Mouse (Mus musculus): ENCODE results near the gene Tmem274.

The Tmem274 gene

DNA sequence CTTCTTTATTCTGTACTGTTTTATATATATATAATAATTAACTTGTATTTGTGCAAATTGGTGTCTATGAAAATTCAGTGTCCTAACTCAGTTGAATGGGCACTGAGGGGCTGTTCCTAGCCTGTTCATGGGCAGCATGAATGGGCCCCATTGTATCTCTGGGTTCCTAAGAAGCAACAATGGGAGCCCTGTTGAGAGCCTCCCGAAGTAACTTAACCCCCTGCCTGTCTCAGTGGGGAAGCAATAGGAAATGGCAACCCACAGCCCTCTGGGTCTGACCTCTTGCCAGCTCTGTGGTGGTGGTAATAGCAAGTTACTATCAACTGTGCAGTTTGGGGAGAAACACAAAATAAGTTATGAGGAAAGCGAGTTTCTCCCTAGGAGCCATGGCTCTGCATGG lies 19.4 kb downstream of the Tmem274 start:
- Histone ChIP-seq H3K27me3 (ENCODE audit: control insufficient read depth, insufficient read depth, low read length, poor library complexity, severe bottlenecking) (no peaks in the 10 kb centered on the region), H3K36me3 (ENCODE audit: control insufficient read depth, insufficient read depth, low read length, poor library complexity, severe bottlenecking) (peaks cover 13% of the 10 kb centered on the region)
- no peak for DNase-seq (ENCODE audit: low read depth, low spot score)

DNA sequence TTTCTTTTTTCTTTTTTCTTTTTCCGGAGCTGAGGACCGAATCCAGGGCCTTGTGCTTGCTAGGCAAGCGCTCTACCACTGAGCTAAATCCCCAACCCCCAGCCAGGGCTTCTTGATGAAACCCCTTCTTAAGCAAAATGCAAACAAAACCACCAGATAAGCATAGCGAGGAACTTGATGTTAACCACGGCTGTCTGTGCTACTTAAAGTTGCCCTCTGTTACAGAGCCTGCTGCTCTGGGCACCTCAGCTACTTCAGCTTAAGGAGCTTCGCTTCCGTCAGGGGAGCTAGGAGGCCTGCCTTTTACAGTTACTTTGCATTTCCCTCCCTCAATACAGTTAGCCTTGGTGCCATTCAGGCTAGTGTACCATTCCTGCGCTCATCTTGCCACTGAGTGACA lies 21.7 kb downstream of the Tmem274 start:
- Histone ChIP-seq H3K27me3 (ENCODE audit: control insufficient read depth, insufficient read depth, low read length, poor library complexity, severe bottlenecking) (no peaks in the 10 kb centered on the region), H3K36me3 (ENCODE audit: control insufficient read depth, insufficient read depth, low read length, poor library complexity, severe bottlenecking) (peaks cover 13% of the 10 kb centered on the region)
- DNase-seq (ENCODE audit: low read depth, low spot score), result no peak

DNA sequence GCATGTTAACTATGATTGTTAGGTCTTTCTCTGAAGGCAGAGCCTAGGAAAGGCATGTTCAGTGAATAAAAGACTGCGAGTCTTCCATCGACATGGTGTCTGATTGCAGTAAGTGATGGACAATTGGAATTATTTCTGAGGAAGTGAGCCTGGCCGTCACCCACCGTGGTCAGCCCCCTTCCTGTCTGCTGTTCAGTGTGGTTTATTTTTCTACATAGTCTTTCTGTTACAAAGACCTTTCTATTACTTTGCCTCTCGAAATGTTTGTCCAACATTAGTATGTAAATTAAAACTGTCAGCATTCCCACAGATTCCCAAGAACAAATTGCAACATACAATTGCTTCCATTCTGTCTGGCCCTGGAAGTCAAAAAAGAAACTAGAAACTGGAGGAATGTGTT lies 22.6 kb downstream of the Tmem274 start:
- Histone ChIP-seq H3K27me3 (ENCODE audit: control insufficient read depth, insufficient read depth, low read length, poor library complexity, severe bottlenecking) (no peaks in the 10 kb centered on the region), H3K36me3 (ENCODE audit: control insufficient read depth, insufficient read depth, low read length, poor library complexity, severe bottlenecking) (peaks cover 9% of the 10 kb centered on the region)
- no peak for DNase-seq (ENCODE audit: low read depth, low spot score)

DNA sequence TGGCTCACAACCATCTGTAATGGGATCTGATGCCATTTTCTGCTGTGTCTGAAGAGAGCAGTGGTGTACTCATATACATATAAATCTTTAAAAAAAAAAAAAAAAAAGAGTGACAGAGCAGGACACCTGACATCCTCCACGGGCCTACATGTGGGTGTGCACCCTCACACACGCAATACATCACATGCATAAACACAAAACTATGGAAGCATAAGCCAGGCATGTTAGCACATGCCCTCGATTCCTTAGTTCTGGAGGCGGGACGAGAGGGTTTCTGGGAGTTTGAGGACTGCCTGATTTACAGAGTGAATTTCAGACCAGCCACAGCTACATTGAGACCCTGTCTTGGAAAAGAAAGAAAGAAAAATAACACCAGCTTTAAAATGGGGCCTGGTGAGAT lies 27.2 kb downstream of the Tmem274 start:
- no peaks in the 10 kb centered on the region for H3K27me3 ChIP-seq (ENCODE audit: control insufficient read depth, insufficient read depth, low read length, poor library complexity, severe bottlenecking)

DNA sequence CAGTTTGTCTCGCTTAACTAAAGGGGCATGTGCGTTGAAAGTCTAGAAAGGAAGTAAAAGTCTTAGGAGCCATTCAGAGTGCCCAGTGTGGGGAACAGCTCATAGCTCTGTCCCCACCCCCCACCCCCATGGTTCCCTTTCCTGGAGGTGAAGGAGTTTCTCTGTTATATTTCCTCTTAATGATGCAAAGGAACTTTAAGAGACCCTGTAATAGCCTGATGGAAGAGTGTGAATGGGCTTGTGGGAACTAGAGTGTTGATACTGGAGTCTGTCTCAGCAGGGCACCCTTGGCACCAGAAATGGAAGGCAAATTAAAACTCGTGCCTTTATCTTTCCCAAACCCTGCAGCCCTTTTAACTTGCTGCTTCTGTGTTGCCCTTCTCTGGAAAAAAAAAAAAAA lies 27.7 kb downstream of the Tmem274 start:
- no peak for DNase-seq (ENCODE audit: low read depth, low spot score)
- Histone ChIP-seq H3K27me3 (ENCODE audit: control insufficient read depth, insufficient read depth, low read length, poor library complexity, severe bottlenecking) (no peaks in the 10 kb centered on the region), H3K36me3 (ENCODE audit: control insufficient read depth, insufficient read depth, low read length, poor library complexity, severe bottlenecking) (peaks cover 6% of the 10 kb centered on the region)

More for the DNA sequence above, 27.2 kb downstream of the Tmem274 start:
- H3K36me3 ChIP-seq (ENCODE audit: control insufficient read depth, insufficient read depth, low read length, poor library complexity, severe bottlenecking), result peaks cover 6% of the 10 kb centered on the region
- no peak for DNase-seq (ENCODE audit: low read depth, low spot score)

DNA sequence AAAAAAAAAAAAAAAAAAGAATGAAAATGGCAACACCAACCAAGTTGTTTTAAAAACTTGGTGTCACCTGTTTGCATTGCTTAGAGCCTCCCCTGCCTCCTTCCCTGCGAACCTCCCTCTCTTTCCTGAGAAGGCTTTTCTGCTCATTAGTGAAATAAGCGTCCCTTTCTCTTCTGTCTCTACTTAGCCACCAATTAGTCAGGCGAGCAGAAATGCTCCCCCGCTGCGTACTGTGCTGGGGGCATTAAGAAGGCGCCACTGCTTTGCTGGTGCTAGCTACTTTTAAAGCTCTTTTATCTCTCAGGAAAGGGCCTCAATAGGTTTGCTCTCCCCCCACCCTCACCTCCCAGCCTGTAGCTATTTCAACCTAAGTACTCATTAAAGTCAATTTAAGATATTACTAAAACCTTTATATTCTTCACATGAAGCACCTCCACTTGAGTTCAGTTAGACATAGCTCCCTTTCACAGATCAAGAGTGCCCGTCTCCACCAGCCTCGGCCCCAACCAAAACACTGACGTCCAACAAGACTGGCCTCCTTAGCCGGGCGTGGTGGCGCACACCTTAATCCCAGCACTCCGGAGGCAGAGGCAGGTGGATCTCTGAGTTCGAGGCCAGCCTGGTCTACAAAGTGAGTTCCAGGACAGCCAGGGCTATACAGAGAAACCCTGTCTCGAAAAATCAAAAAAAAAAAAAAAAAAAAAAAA lies 28.2 kb downstream of the Tmem274 start:
- DNase-seq (ENCODE audit: low read depth, low spot score), result no peak
- Histone ChIP-seq H3K36me3 (ENCODE audit: control insufficient read depth, insufficient read depth, low read length, poor library complexity, severe bottlenecking) (peaks cover 6% of the 10 kb centered on the region), H3K27me3 (ENCODE audit: control insufficient read depth, insufficient read depth, low read length, poor library complexity, severe bottlenecking) (no peaks in the 10 kb centered on the region)

DNA sequence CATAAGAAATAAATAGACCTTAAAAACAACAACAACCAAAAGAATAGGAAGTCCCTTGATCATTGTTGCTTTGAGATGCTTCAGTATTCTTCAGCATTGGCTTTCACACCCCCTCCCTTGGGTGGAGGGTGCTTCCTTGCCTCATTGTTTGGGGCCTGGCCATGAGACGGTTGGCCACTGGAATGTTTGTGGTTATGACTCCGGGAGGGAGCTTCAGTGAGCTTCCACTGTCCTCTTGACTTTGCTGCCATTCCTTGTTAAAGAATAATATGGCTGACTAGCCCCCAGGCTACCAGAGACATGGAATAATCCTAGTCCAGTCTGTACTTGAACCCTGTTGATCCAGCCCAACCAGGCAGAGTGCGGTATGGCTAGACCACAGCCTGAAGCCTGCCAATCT lies 29.7 kb downstream of the Tmem274 start:
- DNase-seq (ENCODE audit: low read depth, low spot score), result no peak

DNA sequence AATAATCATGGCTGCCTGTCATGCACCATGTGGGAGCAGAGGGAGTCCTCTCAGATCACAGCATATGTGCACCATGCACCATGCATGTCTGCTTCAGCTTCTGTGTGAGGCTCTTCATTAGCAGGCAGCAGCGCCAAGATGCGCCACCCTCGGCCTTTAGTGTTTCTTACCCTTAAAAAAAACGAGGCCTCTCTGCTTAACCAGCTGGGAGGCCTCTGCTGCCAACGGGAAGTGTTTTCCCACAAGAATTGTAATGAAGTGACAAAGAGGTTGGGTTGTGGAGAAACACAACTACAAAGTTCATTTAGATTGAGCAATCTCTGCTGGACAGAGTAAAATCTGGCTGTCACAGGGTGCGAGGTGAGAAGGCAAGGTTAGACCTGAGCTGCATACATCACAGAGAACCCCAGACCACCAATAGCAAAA lies 34.1 kb downstream of the Tmem274 start:
- DNase-seq (ENCODE audit: low read depth, low spot score), result no peak
- Histone ChIP-seq H3K27me3 (ENCODE audit: control insufficient read depth, insufficient read depth, low read length, poor library complexity, severe bottlenecking) (no peaks in the 10 kb centered on the region), H3K36me3 (ENCODE audit: control insufficient read depth, insufficient read depth, low read length, poor library complexity, severe bottlenecking) (no peaks in the 10 kb centered on the region)

More for the DNA sequence above, 29.7 kb downstream of the Tmem274 start:
- H3K36me3 ChIP-seq (ENCODE audit: control insufficient read depth, insufficient read depth, low read length, poor library complexity, severe bottlenecking), result peaks cover 2% of the 10 kb centered on the region; the same call in 1 of the 2 replicates
- H3K27me3 ChIP-seq (ENCODE audit: control insufficient read depth, insufficient read depth, low read length, poor library complexity, severe bottlenecking), result no peaks in the 10 kb centered on the region

DNA sequence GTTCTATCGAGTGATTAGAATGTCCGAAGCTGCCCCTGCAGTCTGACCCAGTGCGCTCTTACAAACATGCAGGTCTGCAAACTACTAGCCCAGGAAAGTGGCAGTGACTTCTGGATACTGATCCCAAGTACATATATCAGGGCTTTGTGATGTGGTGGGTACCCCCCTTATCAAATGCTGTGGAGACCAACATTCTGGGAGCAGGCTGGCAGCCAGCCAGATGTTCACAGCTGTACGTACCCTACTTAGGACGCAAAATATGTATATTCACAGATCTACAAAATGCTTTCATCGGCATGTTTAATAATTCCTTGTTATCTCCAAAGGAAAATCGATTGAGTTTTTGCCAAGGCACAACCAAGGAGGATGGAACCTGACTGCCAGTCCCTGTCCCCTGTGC lies 34.9 kb downstream of the Tmem274 start:
- no peak for DNase-seq (ENCODE audit: low read depth, low spot score)
- Histone ChIP-seq H3K27me3 (ENCODE audit: control insufficient read depth, insufficient read depth, low read length, poor library complexity, severe bottlenecking) (no peaks in the 10 kb centered on the region), H3K36me3 (ENCODE audit: control insufficient read depth, insufficient read depth, low read length, poor library complexity, severe bottlenecking) (no peaks in the 10 kb centered on the region)

DNA sequence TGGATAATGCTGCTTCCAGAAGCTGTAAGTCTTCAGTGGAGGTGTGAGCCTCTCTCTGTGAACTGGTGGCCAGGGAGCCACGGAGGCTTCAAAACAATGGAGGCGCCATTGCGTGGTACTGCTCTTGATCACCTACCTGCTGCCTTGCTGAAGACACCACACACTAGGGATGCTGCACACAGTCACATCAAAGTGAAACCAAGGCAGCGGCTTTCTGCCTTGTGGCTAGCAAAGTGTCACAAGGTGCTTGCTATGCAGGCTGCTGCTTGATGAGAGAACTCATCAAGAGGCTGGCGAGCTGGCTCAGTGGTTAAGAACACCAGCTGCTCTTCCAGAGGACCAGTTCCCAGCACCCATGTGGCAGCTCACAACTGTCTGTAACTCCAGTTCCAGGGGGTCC lies 38.5 kb downstream of the Tmem274 start:
- no peak for DNase-seq (ENCODE audit: low read depth, low spot score)
- no peaks in the 10 kb centered on the region for H3K36me3 ChIP-seq (ENCODE audit: control insufficient read depth, insufficient read depth, low read length, poor library complexity, severe bottlenecking)
- no peaks in the 10 kb centered on the region for H3K27me3 ChIP-seq (ENCODE audit: control insufficient read depth, insufficient read depth, low read length, poor library complexity, severe bottlenecking)

DNA sequence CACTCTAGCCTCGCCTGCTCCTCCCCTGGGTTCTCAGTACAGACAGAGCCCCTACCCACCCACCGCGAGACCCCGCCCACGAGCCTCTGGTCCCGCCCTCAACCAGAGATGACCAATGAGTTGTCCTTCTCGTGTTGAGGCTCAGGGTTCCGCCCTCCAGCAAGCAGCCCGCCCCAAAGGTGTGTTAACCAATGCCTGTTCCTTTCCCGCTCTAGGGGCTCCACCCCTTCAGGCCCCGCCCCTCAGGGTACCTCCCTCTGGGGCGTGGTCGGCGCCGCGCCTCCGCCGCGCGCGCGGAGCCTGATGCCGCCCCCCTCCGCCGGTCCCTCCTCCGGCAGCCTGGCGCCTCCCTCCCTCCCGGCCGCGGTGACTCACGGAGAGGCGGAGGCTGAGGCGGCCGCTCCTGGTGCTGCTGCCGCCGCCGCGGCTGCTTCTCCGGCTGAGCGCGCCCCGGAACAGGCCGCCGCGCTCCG lies 40.7 kb downstream of the Tmem274 start, which contains the start of gene Ctnnbip1:
Gene Ctnnbip1, plus strand, starts transcription at position 369 of the 473 bp plus-strand sequence.
- DNase-seq (ENCODE audit: low read depth, low spot score), result peak; percentile 96
- Histone ChIP-seq H3K36me3 (ENCODE audit: control insufficient read depth, insufficient read depth, low read length, poor library complexity, severe bottlenecking) (no peaks in the 10 kb centered on the region), H3K27me3 (ENCODE audit: control insufficient read depth, insufficient read depth, low read length, poor library complexity, severe bottlenecking) (no peaks in the 10 kb centered on the region)

DNA sequence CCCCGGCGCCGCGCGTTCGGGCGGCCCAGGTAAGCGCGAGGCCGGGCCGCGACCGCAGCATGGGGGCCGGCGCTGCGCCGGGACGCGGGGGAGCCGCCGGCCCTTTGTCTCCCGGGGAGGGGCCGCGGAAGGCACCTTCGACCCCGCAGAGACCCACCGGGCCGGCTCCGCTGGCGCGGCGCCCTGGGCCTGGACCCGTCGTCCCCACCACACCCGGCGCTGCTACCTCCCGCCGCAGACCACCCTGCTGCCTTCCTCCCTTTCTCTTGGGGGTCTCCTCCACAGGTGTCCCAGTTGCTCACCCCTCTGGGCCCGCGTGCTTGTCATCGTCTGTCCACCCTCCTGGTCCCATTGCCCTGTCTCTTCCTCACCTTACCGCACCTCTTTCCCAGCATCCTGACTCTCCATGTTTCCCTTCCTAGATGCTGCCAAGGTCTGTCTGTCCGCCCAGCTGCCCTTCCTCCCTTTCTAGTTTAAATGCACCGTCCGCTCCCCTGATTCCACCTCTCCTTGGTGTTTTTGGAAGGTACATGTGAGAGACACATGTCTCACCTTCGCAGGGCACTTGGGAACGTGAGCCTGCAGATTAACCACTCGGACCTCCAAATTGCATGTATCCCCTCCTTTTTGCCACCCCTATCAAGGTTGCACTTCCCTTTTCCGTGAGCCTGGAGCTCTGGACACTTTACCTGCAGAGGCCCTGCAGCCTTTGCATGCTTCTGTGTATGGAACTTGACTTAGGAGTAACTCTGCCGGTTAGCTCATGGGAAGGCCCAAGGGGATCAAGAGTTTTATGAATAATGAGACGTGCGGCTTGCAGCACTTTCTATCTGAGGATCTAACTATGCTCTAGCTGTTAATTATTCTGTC lies 41.4 kb downstream of the Tmem274 start:
- H3K36me3 ChIP-seq (ENCODE audit: control insufficient read depth, insufficient read depth, low read length, poor library complexity, severe bottlenecking), result no peaks in the 10 kb centered on the region
- peak; percentile 18 for DNase-seq (ENCODE audit: low read depth, low spot score)
- H3K27me3 ChIP-seq (ENCODE audit: control insufficient read depth, insufficient read depth, low read length, poor library complexity, severe bottlenecking), result no peaks in the 10 kb centered on the region

DNA sequence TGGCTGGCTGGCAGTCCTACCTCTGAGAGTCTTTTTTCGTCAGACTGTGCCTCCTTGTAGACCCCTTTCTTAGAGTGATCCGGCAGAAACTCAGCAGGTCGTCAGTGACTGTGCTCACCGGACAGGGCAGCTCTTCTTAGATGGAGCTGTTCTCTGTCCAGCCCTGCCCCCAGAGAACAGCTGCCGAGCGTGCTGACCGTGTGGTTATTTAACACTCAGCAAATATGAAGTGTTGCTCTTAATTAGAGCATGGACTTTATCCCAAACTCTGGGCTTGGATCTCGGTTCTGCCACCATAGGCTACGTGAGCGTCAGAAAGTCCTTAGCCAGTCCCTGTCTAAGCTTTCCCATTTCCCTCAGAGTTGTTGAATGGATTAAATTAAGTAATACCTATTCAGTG lies 44.1 kb downstream of the Tmem274 start:
- Histone ChIP-seq H3K27me3 (ENCODE audit: control insufficient read depth, insufficient read depth, low read length, poor library complexity, severe bottlenecking) (no peaks in the 10 kb centered on the region), H3K36me3 (ENCODE audit: control insufficient read depth, insufficient read depth, low read length, poor library complexity, severe bottlenecking) (no peaks in the 10 kb centered on the region)
- no peak for DNase-seq (ENCODE audit: low read depth, low spot score)

DNA sequence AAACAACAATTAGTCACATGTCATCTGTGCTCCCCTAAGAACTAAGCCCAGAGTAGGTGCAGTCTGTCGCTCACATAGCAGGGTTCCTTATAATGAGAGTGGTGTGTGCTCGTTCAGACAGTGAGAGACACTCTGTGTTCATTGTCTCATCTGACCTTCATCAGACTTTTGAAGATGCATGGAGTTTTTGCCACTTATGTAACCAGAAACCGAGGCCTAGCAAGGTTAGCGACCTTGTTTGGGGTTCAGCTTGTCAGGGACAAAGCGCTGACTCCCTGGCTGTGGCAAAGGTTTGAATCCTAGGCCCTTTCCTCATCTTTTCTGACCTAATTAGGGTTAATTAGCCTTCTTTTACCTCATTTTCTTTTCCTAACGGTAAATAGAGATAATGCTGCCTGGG lies 46.8 kb downstream of the Tmem274 start:
- Histone ChIP-seq H3K27me3 (ENCODE audit: control insufficient read depth, insufficient read depth, low read length, poor library complexity, severe bottlenecking) (no peaks in the 10 kb centered on the region), H3K36me3 (ENCODE audit: control insufficient read depth, insufficient read depth, low read length, poor library complexity, severe bottlenecking) (no peaks in the 10 kb centered on the region)
- no peak for DNase-seq (ENCODE audit: low read depth, low spot score)

DNA sequence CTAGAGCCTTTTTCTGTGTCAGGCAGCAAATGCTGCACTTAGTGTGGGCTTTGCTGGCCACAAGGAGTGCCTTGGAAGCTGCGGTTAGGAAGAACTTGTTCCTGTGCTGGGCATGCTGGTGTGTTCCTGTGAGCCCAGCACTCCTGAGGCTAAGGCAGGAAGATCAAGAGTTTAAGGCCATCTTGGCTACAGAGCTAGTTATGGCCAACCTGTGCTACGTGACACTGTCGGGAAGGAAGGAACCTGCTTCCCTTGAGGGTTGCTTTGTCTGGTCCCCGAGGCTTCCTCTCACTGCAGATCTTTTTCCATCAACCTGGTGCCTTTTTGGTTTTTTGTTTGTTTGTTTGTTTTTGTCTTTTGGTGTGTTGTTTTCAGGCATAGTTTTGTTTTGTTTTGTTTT lies 48.0 kb downstream of the Tmem274 start:
- H3K36me3 ChIP-seq (ENCODE audit: control insufficient read depth, insufficient read depth, low read length, poor library complexity, severe bottlenecking), result no peaks in the 10 kb centered on the region
- H3K27me3 ChIP-seq (ENCODE audit: control insufficient read depth, insufficient read depth, low read length, poor library complexity, severe bottlenecking), result no peaks in the 10 kb centered on the region
- no peak for DNase-seq (ENCODE audit: low read depth, low spot score)

Measured in splenic B cell, adult 2 months (primary cell).